Mouse (Mus musculus): ENCODE measurements around the gene Cdc6. TPM values are rescaled to one million over a fixed set of nuclear protein-coding genes. Genes with fewer than 3 reads are reported as not detected.
"Not testable (repeated sequence)": the region's sequence is repeated elsewhere in the genome, so short reads cannot be mapped to it uniquely, and the experiment has no call there.

Gene Cdc6
- polyA plus RNA-seq, 1 experiment from 2014 or later: 38.3 TPM

DNA sequence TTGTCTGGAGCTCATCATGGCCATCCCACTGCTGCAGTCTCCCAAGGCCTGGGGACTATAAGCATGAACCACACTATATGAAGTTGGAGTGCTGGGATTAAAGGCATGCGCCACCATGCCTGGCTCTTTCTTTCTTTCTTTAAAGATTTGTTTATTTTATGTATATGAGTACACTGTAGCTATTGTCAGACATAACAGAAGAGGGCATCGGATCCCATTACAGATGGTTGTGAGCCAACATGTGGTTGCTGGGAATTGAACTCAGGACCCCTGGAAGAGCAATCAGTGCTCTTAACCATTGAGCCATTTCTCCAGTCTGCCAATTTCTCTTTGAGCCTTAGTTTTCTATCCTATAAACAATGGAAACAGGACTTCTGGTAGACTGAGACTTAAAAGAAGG, 26.2 kb downstream of the Cdc6 start:
- H3K9ac ChIP-seq (ENCODE audit: low read length); H3K4me3 ChIP-seq (ENCODE audit: low read length); H3K9me3 ChIP-seq (ENCODE audit: control insufficient read depth, low read length); H3K36me3 ChIP-seq (ENCODE audit: control insufficient read depth, insufficient read depth, low read length); H3K27ac ChIP-seq (ENCODE audit: low read length); H3K4me2 ChIP-seq (ENCODE audit: low read depth, low read length); H3K27me3 ChIP-seq (ENCODE audit: control insufficient read depth, insufficient read depth, low read depth, low read length); ATAC-seq (ENCODE audit: low read depth): not testable (repeated sequence)
- WGBS: 71% methylated on average over 2 of the region's 2 CpGs
- H3K4me1 ChIP-seq (replicated peaks; ENCODE audit: control insufficient read depth, insufficient read depth, low read length): peaks cover 73% of the 10 kb centered on the region

DNA sequence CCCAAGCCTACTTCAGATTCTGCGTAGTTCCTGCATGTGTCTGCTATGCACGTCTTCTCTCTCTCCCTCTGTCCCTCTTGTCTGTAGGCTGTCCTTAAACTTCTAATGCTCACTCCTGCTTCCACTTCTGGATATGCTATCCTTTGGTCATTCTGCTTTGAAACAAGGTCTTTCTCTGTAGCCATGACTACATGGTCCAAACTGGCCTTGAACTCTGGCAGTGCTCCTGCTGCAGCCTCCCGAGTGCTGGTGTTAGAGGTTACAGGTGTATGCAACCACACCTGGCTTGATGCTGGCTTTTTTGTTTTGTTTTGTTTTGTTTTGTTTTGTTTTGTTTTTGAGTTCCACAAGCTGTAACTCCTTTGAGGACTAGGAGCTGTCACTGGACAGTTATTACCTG, 26.8 kb downstream of the Cdc6 start:
- no peak overlapping the region for H3K4me3 ChIP-seq (ENCODE audit: low read length)
- no peak overlapping the region for H3K4me2 ChIP-seq (ENCODE audit: low read depth, low read length)
- no peak overlapping the region for H3K9ac ChIP-seq (ENCODE audit: low read length)
- no peak for ATAC-seq (ENCODE audit: low read depth)
- 90% methylated on average over 3 of the region's 3 CpGs for WGBS
- H3K4me1 ChIP-seq (replicated peaks; ENCODE audit: control insufficient read depth, insufficient read depth, low read length): peaks cover 73% of the 10 kb centered on the region
- H3K27me3 ChIP-seq (ENCODE audit: control insufficient read depth, insufficient read depth, low read depth, low read length): no peaks in the 10 kb centered on the region
- no peaks in the 10 kb centered on the region for H3K9me3 ChIP-seq (ENCODE audit: control insufficient read depth, low read length)
- H3K36me3 ChIP-seq (ENCODE audit: control insufficient read depth, insufficient read depth, low read length): no peaks in the 10 kb centered on the region
- no peak overlapping the region for H3K27ac ChIP-seq (ENCODE audit: low read length)

DNA sequence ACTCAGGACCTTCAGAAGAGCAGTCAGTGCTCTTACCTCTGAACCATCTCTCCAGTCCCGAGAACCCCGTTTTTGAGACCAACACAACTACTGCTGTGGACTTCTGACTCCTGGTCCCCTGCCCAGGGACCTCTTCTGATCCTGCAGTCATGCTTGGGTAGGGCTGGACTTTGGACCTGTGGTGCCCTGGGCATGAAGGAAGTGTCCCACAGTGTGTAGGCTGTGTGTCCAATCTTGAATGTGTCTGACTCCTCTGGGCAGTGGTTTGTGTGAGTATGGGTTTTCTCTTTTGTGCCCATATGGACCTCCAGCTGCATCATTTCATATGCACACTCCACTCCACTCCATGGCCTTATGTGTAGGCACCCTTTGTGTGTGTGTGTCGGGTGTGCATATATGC, 27.5 kb downstream of the Cdc6 start:
- no peak for ATAC-seq (ENCODE audit: low read depth)
- H3K4me2 ChIP-seq (ENCODE audit: low read depth, low read length): no peak overlapping the region
- H3K27ac ChIP-seq (ENCODE audit: low read length): no peak overlapping the region
- WGBS: 76% methylated on average over 3 of the region's 3 CpGs
- H3K36me3 ChIP-seq (ENCODE audit: control insufficient read depth, insufficient read depth, low read length): no peaks in the 10 kb centered on the region
- H3K27me3 ChIP-seq (ENCODE audit: control insufficient read depth, insufficient read depth, low read depth, low read length): no peaks in the 10 kb centered on the region
- H3K4me3 ChIP-seq (ENCODE audit: low read length): no peak overlapping the region
- no peak overlapping the region for H3K9ac ChIP-seq (ENCODE audit: low read length)
- peaks cover 73% of the 10 kb centered on the region for H3K4me1 ChIP-seq (replicated peaks; ENCODE audit: control insufficient read depth, insufficient read depth, low read length)
- no peaks in the 10 kb centered on the region for H3K9me3 ChIP-seq (ENCODE audit: control insufficient read depth, low read length)

DNA sequence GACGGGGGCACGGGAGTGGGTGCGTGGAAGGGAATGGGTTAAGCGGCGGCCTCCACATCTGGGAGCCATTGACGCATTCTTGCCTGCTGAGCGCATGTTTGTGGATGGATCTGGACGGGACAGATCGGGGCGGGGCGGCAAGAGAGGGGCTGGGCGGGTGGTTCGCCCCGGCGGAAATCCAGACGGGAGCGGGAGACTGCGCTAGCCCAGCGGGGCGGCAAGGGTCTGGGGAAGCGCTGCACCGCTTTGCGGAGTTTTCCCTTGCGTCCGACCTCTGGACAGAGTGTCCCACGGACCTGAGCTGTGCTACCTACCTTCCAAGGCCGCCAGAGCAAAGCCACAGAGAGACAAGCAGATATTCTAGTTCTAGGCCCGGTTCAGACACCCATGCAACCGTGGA, 28.6 kb downstream of the Cdc6 start:
- Histone ChIP-seq H3K9me3 (ENCODE audit: control insufficient read depth, low read length) (no peaks in the 10 kb centered on the region), H3K4me1 (replicated peaks; ENCODE audit: control insufficient read depth, insufficient read depth, low read length) (peaks cover 73% of the 10 kb centered on the region), H3K27ac (ENCODE audit: low read length) (peak overlapping the region; percentile 95), H3K4me2 (ENCODE audit: low read depth, low read length) (peak overlapping the region; percentile 83), H3K36me3 (ENCODE audit: control insufficient read depth, insufficient read depth, low read length) (no peaks in the 10 kb centered on the region), H3K4me3 (ENCODE audit: low read length) (peak overlapping the region; percentile 72), H3K9ac (ENCODE audit: low read length) (peak overlapping the region; percentile 65), H3K27me3 (ENCODE audit: control insufficient read depth, insufficient read depth, low read depth, low read length) (no peaks in the 10 kb centered on the region)
- WGBS: 5% methylated on average over 29 of the region's 29 CpGs
- peak; percentile 60 for ATAC-seq (ENCODE audit: low read depth)

DNA sequence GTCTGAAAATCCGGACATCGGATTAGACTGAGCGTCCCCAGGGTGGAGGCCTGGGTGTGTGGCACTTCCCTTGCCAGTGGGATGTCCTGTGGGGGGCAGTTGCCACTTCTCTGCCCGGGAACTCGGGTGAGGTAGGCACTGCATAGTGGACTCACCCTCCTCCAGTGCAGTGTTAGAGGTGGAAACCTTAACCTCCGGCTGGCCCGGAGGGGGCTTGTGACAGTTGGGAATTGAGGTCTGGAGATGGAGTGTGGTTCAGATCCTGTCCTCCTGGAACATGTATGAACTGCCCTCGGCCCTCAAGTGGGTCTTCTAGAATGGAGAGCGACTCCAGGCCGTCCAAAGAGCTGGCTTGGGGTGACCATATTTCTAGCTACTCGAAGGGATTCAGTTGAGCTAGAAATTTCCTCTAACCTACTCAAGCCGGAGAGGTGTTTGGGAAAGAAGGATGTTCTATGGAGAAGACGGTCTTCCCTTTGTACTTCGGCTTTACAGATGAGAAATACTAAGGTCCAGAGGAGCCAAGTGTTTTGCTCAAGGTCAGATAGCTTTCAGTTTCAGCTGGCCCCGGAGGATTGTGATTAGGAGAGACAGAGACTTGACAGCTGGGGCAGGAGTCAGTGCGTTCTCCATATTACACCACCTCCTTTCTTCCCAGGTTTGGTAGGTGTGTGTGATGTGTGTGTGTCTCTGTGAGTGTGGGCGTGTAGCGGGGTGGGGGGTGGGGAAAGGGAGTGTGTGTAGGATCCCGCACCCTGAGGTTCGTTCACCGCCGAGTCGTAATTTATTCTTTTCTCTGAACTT, 29.2 kb downstream of the Cdc6 start:
- WGBS: 1% methylated on average over 23 of the region's 23 CpGs
- Histone ChIP-seq H3K27me3 (ENCODE audit: control insufficient read depth, insufficient read depth, low read depth, low read length) (no peaks in the 10 kb centered on the region), H3K36me3 (ENCODE audit: control insufficient read depth, insufficient read depth, low read length) (no peaks in the 10 kb centered on the region), H3K4me2 (ENCODE audit: low read depth, low read length) (peak overlapping the region; percentile 83), H3K27ac (ENCODE audit: low read length) (peak overlapping the region; percentile 95), H3K4me1 (replicated peaks; ENCODE audit: control insufficient read depth, insufficient read depth, low read length) (peaks cover 72% of the 10 kb centered on the region), H3K9ac (ENCODE audit: low read length) (peak overlapping the region; percentile 65), H3K9me3 (ENCODE audit: control insufficient read depth, low read length) (no peaks in the 10 kb centered on the region), H3K4me3 (ENCODE audit: low read length) (peak overlapping the region; percentile 72)
- ATAC-seq (ENCODE audit: low read depth): peak; percentile 19

DNA sequence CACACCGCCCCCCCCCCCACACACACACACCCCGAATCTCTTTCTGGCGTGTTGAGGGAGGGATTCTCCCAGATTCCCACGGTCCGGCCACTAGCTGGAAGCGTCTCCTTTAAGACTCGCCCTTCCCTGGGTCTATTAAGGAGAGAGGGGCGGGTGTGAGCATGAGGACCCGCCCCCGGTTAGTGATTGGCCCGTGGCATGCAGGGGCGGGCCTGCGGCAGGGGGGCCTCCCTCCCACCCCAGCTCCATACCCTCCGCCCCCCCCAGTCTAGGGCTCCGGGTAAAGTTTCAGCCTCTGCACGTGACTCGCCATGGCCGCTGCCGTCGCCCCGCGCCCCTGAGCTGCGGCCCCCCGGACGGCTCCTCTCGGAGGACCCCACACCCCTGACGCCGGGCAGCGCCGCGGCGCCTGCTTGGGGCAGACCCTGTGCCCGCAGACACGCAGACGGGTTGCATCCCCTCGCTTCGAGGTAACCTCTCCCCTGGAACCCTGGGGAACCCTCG, 29.9 kb downstream of the Cdc6 start:
- Histone ChIP-seq H3K4me2 (ENCODE audit: low read depth, low read length) (peak overlapping the region; percentile 83), H3K27ac (ENCODE audit: low read length) (peak overlapping the region; percentile 95), H3K9ac (ENCODE audit: low read length) (peak overlapping the region; percentile 89), H3K27me3 (ENCODE audit: control insufficient read depth, insufficient read depth, low read depth, low read length) (no peaks in the 10 kb centered on the region), H3K36me3 (ENCODE audit: control insufficient read depth, insufficient read depth, low read length) (no peaks in the 10 kb centered on the region), H3K9me3 (ENCODE audit: control insufficient read depth, low read length) (no peaks in the 10 kb centered on the region), H3K4me3 (ENCODE audit: low read length) (peak overlapping the region; percentile 72), H3K4me1 (replicated peaks; ENCODE audit: control insufficient read depth, insufficient read depth, low read length) (peaks cover 72% of the 10 kb centered on the region)
- ATAC-seq (ENCODE audit: low read depth): peak; percentile 89
- under 1% methylated on average over 33 of the region's 38 CpGs for WGBS

DNA sequence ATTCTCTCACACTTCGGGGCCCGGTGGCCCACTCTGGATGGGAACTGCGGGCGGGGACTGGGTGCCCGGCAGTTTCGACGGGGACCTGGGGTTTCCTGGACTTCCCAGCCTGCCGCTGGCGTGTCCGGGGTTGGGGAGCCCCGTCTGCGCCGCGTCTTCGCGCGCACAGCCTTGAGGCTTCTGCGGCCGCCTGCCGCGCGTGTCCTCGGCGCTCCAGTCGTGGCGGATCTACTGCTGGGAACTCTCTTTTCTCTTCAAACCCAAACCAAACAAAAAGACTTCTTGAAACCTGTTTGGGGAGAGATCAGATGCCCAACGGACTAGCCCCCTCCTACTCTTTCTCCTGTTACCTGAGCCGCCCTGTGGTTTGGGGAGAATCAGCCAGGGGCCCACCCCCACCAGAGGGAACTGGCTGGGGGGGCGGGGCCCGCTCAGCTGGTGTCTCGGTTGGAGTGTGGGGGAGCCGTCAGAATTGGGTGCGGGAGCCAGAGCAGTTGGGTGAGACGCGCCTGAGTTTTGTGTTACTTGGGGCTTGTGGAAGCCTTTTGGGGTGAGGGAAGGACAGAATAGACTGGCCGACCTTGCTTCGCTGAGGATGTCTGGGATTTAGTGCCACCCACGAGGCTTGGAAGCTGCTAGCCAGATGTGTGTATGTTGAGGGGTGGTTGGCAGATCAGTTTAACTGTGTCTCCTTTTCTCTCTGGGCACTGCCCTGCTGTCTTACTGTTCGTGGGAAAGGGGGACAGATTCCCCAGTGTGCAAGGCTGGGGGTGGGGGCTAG, 30.5 kb downstream of the Cdc6 start:
- Histone ChIP-seq H3K4me2 (ENCODE audit: low read depth, low read length) (peak overlapping the region; percentile 83), H3K27ac (ENCODE audit: low read length) (peak overlapping the region; percentile 95), H3K9me3 (ENCODE audit: control insufficient read depth, low read length) (no peaks in the 10 kb centered on the region), H3K36me3 (ENCODE audit: control insufficient read depth, insufficient read depth, low read length) (no peaks in the 10 kb centered on the region), H3K4me1 (replicated peaks; ENCODE audit: control insufficient read depth, insufficient read depth, low read length) (peaks cover 72% of the 10 kb centered on the region), H3K4me3 (ENCODE audit: low read length) (peak overlapping the region; percentile 72), H3K27me3 (ENCODE audit: control insufficient read depth, insufficient read depth, low read depth, low read length) (no peaks in the 10 kb centered on the region), H3K9ac (ENCODE audit: low read length) (peak overlapping the region; percentile 89)
- ATAC-seq (ENCODE audit: low read depth): 0 out of 2 replicates have a peak, but pooled peaks have one; percentile 0
- WGBS: 0% methylated on average over 39 of the region's 39 CpGs

DNA sequence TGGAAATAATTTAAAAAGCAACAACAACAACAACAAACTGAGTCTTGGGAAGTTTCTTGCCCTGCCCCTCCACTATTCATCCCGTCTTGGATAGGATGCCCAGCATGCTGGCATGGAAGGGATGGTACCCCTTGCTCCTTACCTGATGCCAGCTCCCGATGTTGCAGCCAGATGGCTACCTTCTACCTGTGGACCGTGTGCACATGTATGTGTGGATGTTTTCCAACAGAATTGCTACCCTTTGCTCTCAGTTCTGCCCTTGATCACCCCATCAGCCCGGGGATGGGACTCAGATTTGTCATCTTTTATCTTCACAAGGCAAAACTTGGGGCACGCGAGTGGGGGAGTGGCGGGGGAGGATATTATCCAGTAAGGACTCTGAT, 31.1 kb downstream of the Cdc6 start:
- WGBS: 26% methylated on average over 7 of the region's 7 CpGs
- Histone ChIP-seq H3K27ac (ENCODE audit: low read length) (peak overlapping the region; percentile 95; the same call in 1 of the 2 replicates), H3K27me3 (ENCODE audit: control insufficient read depth, insufficient read depth, low read depth, low read length) (no peaks in the 10 kb centered on the region), H3K9ac (ENCODE audit: low read length) (peak overlapping the region; percentile 89), H3K4me2 (ENCODE audit: low read depth, low read length) (peak overlapping the region; percentile 83), H3K4me3 (ENCODE audit: low read length) (peak overlapping the region; percentile 72), H3K4me1 (replicated peaks; ENCODE audit: control insufficient read depth, insufficient read depth, low read length) (peaks cover 72% of the 10 kb centered on the region), H3K9me3 (ENCODE audit: control insufficient read depth, low read length) (no peaks in the 10 kb centered on the region), H3K36me3 (ENCODE audit: control insufficient read depth, insufficient read depth, low read length) (no peaks in the 10 kb centered on the region)
- ATAC-seq (ENCODE audit: low read depth): no peak

All from lung, embryonic 16.5 days (tissue).